Mouse (Mus musculus): ENCODE data around the gene Frat1. TPM values are rescaled to one million over a fixed set of nuclear protein-coding genes. Genes with fewer than 3 reads are reported as not detected.

The Frat1 gene
- polyA plus RNA-seq, 1 experiment from 2014 or later: 25.6 TPM

GRCm38 (mm10) chr19:41800986-41801741 lies 28.6 kb upstream of the Frat1 start:
- H3K9ac ChIP-seq: peak overlapping the region; percentile 84
- H3K27me3 ChIP-seq: 0 out of 2 replicates have a peak, but pooled peaks cover 3% of the 10 kb centered on the region
- peak overlapping the region; percentile 67 for H3K27ac ChIP-seq
- no peak for ATAC-seq (ENCODE audit: low FRiP score)
- H3K9me3 ChIP-seq: no peaks in the 10 kb centered on the region
- peaks cover 19% of the 10 kb centered on the region for H3K4me1 ChIP-seq (replicated peaks)
- no peaks in the 10 kb centered on the region for H3K36me3 ChIP-seq
- WGBS: 5% methylated on average over 26 of the region's 26 CpGs
- H3K4me3 ChIP-seq: peak overlapping the region; percentile 90
- H3K4me2 ChIP-seq: peak overlapping the region; percentile 88

- Histone ChIP-seq H3K27ac (peak within 1 kb of the TSS; percentile 67), H3K4me2 (peak within 1 kb of the TSS; percentile 88), H3K27me3 (0 out of 2 replicates have a peak, but pooled peaks cover 3% of the 10 kb centered on the region), H3K9ac (peak within 1 kb of the TSS; percentile 84), H3K4me3 (peak within 1 kb of the TSS; percentile 90), H3K36me3 (no peaks in the 10 kb centered on the region), H3K4me1 (replicated peaks) (peaks cover 19% of the 10 kb centered on the region), H3K9me3 (no peaks in the 10 kb centered on the region)
- WGBS: under 1% methylated on average over 41 of the region's 48 CpGs
- ATAC-seq (ENCODE audit: low FRiP score): peak; percentile 100
These were observed 27.9 kb upstream of the Frat1 start, which contains the start of gene Arhgap19 for GRCm38 (mm10) chr19:41801742-41802369. TSS of gene Arhgap19 (minus strand) at chr19:41802047.

GRCm38 (mm10) chr19:41803322-41803721 lies 26.4 kb upstream of the Frat1 start:
- H3K4me3 ChIP-seq: no peak overlapping the region
- H3K9me3 ChIP-seq: no peaks in the 10 kb centered on the region
- H3K9ac ChIP-seq: no peak overlapping the region
- 0 out of 2 replicates have a peak, but pooled peaks cover 3% of the 10 kb centered on the region for H3K27me3 ChIP-seq
- no peaks in the 10 kb centered on the region for H3K36me3 ChIP-seq
- no peak overlapping the region for H3K27ac ChIP-seq
- 52% methylated on average over 7 of the region's 7 CpGs for WGBS
- peaks cover 19% of the 10 kb centered on the region for H3K4me1 ChIP-seq (replicated peaks)
- no peak for ATAC-seq (ENCODE audit: low FRiP score)
- no peak overlapping the region for H3K4me2 ChIP-seq

- no peak for ATAC-seq (ENCODE audit: low FRiP score)
- H3K4me3 ChIP-seq: no peak overlapping the region
- no peaks in the 10 kb centered on the region for H3K9me3 ChIP-seq
- H3K9ac ChIP-seq: no peak overlapping the region
- 90% methylated on average over 4 of the region's 4 CpGs for WGBS
- H3K27ac ChIP-seq: no peak overlapping the region
- H3K36me3 ChIP-seq: no peaks in the 10 kb centered on the region
- no peak overlapping the region for H3K4me2 ChIP-seq
- H3K27me3 ChIP-seq: no peaks in the 10 kb centered on the region
- peaks cover 9% of the 10 kb centered on the region for H3K4me1 ChIP-seq (replicated peaks)
These were observed 23.9 kb upstream of the Frat1 start for GRCm38 (mm10) chr19:41805831-41806230.

GRCm38 (mm10) chr19:41807497-41807896 lies 22.3 kb upstream of the Frat1 start:
- H3K36me3 ChIP-seq: no peaks in the 10 kb centered on the region
- no peak overlapping the region for H3K4me2 ChIP-seq
- no peaks in the 10 kb centered on the region; the same call in 1 of the 2 replicates for H3K4me1 ChIP-seq (replicated peaks)
- no peak overlapping the region for H3K9ac ChIP-seq
- ATAC-seq (ENCODE audit: low FRiP score): no peak
- H3K27me3 ChIP-seq: no peaks in the 10 kb centered on the region
- no peak overlapping the region for H3K4me3 ChIP-seq
- no peak overlapping the region for H3K27ac ChIP-seq
- WGBS: 89% methylated on average over 9 of the region's 9 CpGs
- H3K9me3 ChIP-seq: no peaks in the 10 kb centered on the region

- no peak overlapping the region for H3K4me2 ChIP-seq
- 82% methylated on average over 8 of the region's 8 CpGs for WGBS
- no peaks in the 10 kb centered on the region for H3K9me3 ChIP-seq
- no peaks in the 10 kb centered on the region for H3K4me1 ChIP-seq (replicated peaks)
- H3K4me3 ChIP-seq: no peak overlapping the region
- H3K36me3 ChIP-seq: no peaks in the 10 kb centered on the region
- H3K27me3 ChIP-seq: no peaks in the 10 kb centered on the region
- no peak for ATAC-seq (ENCODE audit: low FRiP score)
- H3K27ac ChIP-seq: no peak overlapping the region
- no peak overlapping the region for H3K9ac ChIP-seq
These were observed 21.6 kb upstream of the Frat1 start for GRCm38 (mm10) chr19:41808104-41808634.

- H3K4me2 ChIP-seq: no peak overlapping the region
- WGBS: 83% methylated on average over 5 of the region's 5 CpGs
These were observed 19.7 kb upstream of the Frat1 start for GRCm38 (mm10) chr19:41810074-41810473.

GRCm38 (mm10) chr19:41812525-41812924 lies 17.2 kb upstream of the Frat1 start:
- H3K27ac ChIP-seq: no peak overlapping the region
- H3K4me1 ChIP-seq (replicated peaks): no peaks in the 10 kb centered on the region
- ATAC-seq (ENCODE audit: low FRiP score): no peak
- no peaks in the 10 kb centered on the region for H3K27me3 ChIP-seq
- H3K36me3 ChIP-seq: no peaks in the 10 kb centered on the region
- no peak overlapping the region for H3K9ac ChIP-seq
- no peak overlapping the region for H3K4me3 ChIP-seq
- H3K4me2 ChIP-seq: no peak overlapping the region
- WGBS: 93% methylated on average over 10 of the region's 10 CpGs
- no peaks in the 10 kb centered on the region for H3K9me3 ChIP-seq

More at GRCm38 (mm10) chr19:41810074-41810473, 19.7 kb upstream of the Frat1 start:
- Histone ChIP-seq H3K4me1 (replicated peaks) (no peaks in the 10 kb centered on the region), H3K27me3 (no peaks in the 10 kb centered on the region), H3K4me3 (no peak overlapping the region), H3K9me3 (no peaks in the 10 kb centered on the region), H3K36me3 (no peaks in the 10 kb centered on the region), H3K27ac (no peak overlapping the region), H3K9ac (no peak overlapping the region)
- no peak for ATAC-seq (ENCODE audit: low FRiP score)

- H3K9me3 ChIP-seq: no peaks in the 10 kb centered on the region
- WGBS: 96% methylated on average over 4 of the region's 4 CpGs
- no peak overlapping the region for H3K9ac ChIP-seq
- no peak overlapping the region for H3K4me2 ChIP-seq
- H3K4me3 ChIP-seq: no peak overlapping the region
- no peaks in the 10 kb centered on the region for H3K36me3 ChIP-seq
- no peaks in the 10 kb centered on the region for H3K4me1 ChIP-seq (replicated peaks)
- no peak overlapping the region for H3K27ac ChIP-seq
- no peaks in the 10 kb centered on the region for H3K27me3 ChIP-seq
- no peak for ATAC-seq (ENCODE audit: low FRiP score)
These were observed 16.4 kb upstream of the Frat1 start for GRCm38 (mm10) chr19:41813374-41813773.

GRCm38 (mm10) chr19:41816410-41816809 lies 13.4 kb upstream of the Frat1 start:
- 83% methylated on average over 5 of the region's 5 CpGs for WGBS
- no peaks in the 10 kb centered on the region for H3K36me3 ChIP-seq

GRCm38 (mm10) chr19:41816915-41817314 lies 12.9 kb upstream of the Frat1 start:
- no peak overlapping the region for H3K9ac ChIP-seq
- WGBS: 67% methylated on average over 5 of the region's 5 CpGs
- ATAC-seq (ENCODE audit: low FRiP score): no peak
- H3K4me3 ChIP-seq: no peak overlapping the region
- no peak overlapping the region for H3K4me2 ChIP-seq
- no peaks in the 10 kb centered on the region for H3K36me3 ChIP-seq
- no peaks in the 10 kb centered on the region for H3K27me3 ChIP-seq
- no peak overlapping the region for H3K27ac ChIP-seq
- no peaks in the 10 kb centered on the region for H3K9me3 ChIP-seq
- H3K4me1 ChIP-seq (replicated peaks): no peaks in the 10 kb centered on the region; the same call in 1 of the 2 replicates

More at GRCm38 (mm10) chr19:41816410-41816809, 13.4 kb upstream of the Frat1 start:
- no peaks in the 10 kb centered on the region; the same call in 1 of the 2 replicates for H3K4me1 ChIP-seq (replicated peaks)
- H3K4me2 ChIP-seq: no peak overlapping the region
- no peak overlapping the region for H3K27ac ChIP-seq
- H3K27me3 ChIP-seq: no peaks in the 10 kb centered on the region
- H3K9ac ChIP-seq: no peak overlapping the region
- no peak overlapping the region for H3K4me3 ChIP-seq
- no peaks in the 10 kb centered on the region for H3K9me3 ChIP-seq
- no peak for ATAC-seq (ENCODE audit: low FRiP score)

GRCm38 (mm10) chr19:41817325-41817724 lies 12.4 kb upstream of the Frat1 start:
- no peak for ATAC-seq (ENCODE audit: low FRiP score)
- WGBS: 62% methylated on average over 10 of the region's 10 CpGs

More at GRCm38 (mm10) chr19:41817325-41817724, 12.4 kb upstream of the Frat1 start:
- no peaks in the 10 kb centered on the region for H3K36me3 ChIP-seq
- no peak overlapping the region for H3K4me2 ChIP-seq
- no peak overlapping the region for H3K4me3 ChIP-seq
- no peaks in the 10 kb centered on the region; the same call in 1 of the 2 replicates for H3K4me1 ChIP-seq (replicated peaks)
- H3K27me3 ChIP-seq: no peaks in the 10 kb centered on the region
- H3K9me3 ChIP-seq: no peaks in the 10 kb centered on the region
- no peak overlapping the region for H3K9ac ChIP-seq
- no peak overlapping the region for H3K27ac ChIP-seq

Data from hindbrain, embryonic 13.5 days (tissue).